Mouse (Mus musculus) ES-Bruce4 (cell line): ENCODE measurements around the gene Crocc2.

Experiments used
- CTCF ChIP-seq: IDR thresholded peaks from one replicate; pipeline ENCODE4 v1.8.1; 2011; ENCODE audit warnings: low read depth, low read length
- EP300 ChIP-seq: IDR thresholded peaks from 2 replicates; pipeline ENCODE4 v1.6.1; 2011; ENCODE audit warnings: low read depth, low read length; ENCODE audit not compliant: insufficient read depth
- POLR2A ChIP-seq: IDR thresholded peaks from one replicate; pipeline ENCODE4 v1.8.1; 2011; ENCODE audit warnings: low read length; ENCODE audit not compliant: insufficient read depth

DNA sequence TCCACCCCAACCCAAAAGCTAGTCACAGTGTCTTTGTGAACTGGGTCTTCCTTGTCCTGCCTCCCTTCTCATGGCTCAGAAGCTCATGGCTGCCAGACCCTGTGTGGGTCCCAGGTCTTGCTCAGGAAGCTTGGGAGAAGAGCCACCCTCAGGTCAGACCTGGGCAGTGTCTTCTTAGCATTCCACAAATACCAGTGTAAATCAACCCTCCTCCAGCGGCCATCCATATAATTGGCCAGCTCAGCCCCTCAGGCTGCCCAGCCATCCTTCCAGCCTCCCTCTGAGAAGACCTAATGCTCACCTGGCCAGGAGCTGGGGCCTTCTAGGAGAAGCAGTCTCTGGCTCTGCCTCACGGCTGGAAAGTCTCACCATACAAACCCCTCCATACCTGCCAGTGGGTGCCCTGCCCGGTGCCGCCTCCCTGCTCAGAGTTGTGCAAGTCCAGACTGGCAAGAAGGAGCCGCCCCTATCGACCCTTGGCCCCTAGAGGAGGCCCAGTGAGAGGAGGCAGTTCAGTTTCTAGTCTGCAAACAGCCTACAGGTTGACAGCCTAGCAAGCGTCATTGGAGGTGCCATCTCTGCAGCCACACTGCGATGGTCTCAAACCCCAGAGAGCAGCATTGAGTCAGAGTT is 7.9 kb upstream of the Crocc2 start, which contains the start of gene 2310007B03Rik:
- TF ChIP-seq CTCF (no peak), POLR2A (no peak), EP300 (no peak)
